Mouse (Mus musculus): ENCODE data around the gene Gm12117.

Gm12117 gene

DNA sequence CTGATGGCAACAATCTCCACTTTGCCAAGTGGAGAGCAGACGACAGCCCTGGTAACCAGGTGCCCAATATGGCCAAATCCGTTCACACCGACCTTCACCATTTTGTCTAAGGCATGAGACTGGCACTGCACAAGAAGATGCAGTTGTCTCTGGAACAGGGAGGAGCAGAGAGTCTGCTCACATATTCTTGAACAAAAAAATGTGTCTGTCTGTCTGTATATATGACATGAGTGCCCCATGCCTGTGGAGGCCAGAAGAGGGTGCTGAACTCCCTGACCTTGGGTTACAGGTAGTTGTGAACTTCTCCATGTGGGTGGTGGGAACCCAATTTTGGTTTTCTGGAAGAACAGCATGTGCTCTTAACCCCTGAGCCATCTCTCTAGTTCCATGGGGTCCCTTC lies at the start of gene Gm12117:
TSS of gene Gm12117 (minus strand) at position 101 of the 400 bp plus-strand sequence.
- no peak for DNase-seq (ENCODE audit: low read depth)

- DNase-seq (ENCODE audit: low read depth), result no peak
Observed at GRCm38 (mm10) chr11:33319006-33319611, 42.6 kb upstream of the Gm12117 start.

DNA sequence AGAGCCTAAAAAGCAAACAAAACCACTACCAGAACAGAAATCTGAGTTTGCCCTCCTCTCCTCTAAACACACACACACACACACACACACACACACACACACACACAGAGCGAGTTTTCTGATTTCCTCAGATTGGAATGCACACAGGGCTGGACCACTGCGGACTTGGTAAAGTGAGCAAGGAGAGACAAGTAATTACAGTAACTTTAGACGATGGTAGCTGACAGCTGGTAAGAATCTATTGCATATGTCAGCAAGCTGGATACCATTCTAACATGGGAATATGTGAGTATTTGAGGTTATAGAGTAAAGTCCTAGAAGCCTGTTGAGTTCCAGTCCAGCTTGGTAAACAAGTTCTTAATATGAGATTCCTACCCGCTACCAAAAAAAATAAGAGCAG lies 33.0 kb upstream of the Gm12117 start:
- DNase-seq (ENCODE audit: low read depth), result no peak

GRCm38 (mm10) chr11:33300859-33301258 lies 24.3 kb upstream of the Gm12117 start:
- DNase-seq (ENCODE audit: low read depth), result no peak

- DNase-seq (ENCODE audit: low read depth), result no peak
Observed at GRCm38 (mm10) chr11:33299371-33299770, 22.8 kb upstream of the Gm12117 start.

DNA sequence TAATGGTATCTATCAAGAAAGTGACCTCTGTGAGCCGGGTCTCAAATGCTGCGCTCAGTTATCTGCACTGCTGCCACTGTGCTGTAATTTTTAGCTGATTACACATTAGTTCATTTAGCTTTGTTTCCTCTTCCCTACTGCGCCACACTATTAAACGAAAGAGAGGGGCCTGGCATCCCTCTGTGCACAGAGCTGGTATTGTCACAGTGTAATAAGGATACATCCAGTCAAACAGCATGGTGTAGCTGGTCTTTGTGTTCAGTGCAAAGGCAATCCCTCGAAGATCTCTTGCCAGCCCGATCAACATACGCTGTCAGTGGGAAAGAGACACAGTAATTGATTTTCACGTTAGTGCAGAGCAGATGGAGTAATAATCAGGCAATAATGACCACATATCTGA lies 20.6 kb upstream of the Gm12117 start:
- DNase-seq (ENCODE audit: low read depth), result no peak

DNA sequence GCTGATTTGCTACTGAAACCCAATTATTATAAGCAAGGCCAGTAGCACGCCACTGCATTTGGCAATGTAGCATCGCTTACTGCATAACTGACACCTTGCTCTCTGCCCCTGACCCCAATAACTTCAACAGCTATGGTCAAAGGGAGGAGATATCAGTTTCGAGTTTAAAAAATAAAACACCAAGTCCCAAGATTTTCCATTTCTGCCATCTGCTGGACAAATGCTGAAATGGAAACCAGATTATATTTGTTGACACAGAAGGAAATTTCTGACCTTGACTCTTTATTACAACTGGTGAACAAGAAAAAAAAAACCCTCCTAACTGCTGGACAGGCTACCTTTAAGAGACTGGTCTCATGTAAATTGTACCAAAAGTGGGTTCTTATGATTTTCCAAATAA lies 18.9 kb upstream of the Gm12117 start:
- peak; percentile 33 for DNase-seq (ENCODE audit: low read depth)

DNA sequence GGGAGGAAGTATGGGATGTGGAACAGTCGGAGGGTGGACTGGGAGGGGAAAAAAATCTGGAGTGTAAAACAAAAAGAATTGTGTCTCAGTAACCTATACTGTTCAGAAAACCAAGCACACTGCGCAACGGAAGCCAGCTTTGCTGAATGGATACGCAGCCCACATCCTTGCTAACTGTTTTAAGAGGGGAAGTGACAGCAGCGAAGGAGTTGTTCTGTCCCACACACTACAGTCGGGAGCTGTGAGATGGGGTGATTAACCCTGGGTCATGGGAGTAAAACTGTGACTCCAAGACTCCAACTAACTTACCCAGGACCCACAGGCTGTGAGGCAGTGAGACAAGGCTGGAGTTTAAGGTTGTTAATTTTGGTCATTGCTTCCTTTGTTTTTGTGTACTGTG lies 17.5 kb upstream of the Gm12117 start:
- DNase-seq (ENCODE audit: low read depth), result no peak

DNA sequence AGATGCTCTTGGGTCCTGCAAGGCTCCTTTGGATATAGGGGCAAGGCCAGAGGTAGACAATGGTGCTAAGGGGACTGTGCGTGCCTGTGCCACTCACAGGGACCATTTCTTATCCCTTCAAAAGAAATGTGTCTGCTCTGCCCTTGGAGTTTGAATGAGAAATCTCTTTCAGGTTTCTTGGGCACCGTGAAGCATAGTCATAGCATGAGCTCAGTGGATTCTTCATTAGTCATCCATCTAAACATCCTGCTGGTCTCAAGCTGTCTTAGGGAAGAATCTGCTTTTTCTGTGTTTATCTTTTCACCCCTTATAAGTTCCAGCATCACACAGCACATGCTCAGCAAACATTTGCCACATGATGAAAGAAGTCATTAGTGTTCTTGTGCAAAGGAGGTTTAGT lies 2.0 kb upstream of the Gm12117 start:
- no peak for DNase-seq (ENCODE audit: low read depth)

DNA sequence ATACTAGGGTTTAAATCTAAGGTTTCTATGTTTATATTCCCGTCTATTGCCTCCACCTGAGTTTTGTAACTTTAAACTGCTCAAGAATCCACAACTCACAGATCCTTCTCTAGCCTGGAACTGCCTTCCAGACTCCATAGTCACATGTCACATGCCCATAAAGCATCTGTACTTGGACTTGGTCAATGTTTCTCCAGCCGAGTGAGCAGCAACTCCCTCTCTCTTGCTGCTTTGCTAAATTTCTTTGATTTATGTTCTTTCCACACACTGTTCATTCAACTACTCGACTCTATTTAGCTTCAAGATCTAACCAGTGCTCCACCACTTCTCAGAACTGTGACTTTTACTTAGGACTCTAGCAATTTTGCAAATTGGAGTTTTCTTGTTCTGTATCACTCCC lies 1.7 kb downstream of the Gm12117 start:
- DNase-seq (ENCODE audit: low read depth), result no peak

GRCm38 (mm10) chr11:33274294-33274693 lies 2.2 kb downstream of the Gm12117 start:
- DNase-seq (ENCODE audit: low read depth), result peak; percentile 58

DNA sequence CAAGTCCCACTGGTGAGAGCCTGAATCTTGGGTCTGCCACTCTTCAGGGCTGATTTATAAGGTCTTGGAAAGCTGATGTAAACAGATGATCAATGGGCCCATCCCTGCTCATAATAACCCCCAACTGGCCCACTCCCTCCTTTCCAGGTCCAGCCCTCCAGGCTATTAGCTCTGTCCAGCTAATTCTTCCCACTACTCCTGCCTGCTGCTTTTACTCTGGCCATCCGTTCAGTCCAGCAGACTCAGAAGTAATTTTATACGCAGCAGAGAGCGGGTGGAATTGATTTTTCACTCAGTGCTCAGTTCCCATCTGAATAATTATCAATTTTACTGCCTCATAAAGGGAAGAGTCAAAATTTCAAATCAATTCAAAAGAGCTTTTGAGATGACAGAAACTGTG lies 36.2 kb downstream of the Gm12117 start:
- no peak for DNase-seq (ENCODE audit: low read depth)

GRCm38 (mm10) chr11:33234134-33234533 lies 42.4 kb downstream of the Gm12117 start:
- no peak for DNase-seq (ENCODE audit: low read depth)

- no peak for DNase-seq (ENCODE audit: low read depth)
Observed at GRCm38 (mm10) chr11:33232056-33232455, 44.5 kb downstream of the Gm12117 start.

DNA sequence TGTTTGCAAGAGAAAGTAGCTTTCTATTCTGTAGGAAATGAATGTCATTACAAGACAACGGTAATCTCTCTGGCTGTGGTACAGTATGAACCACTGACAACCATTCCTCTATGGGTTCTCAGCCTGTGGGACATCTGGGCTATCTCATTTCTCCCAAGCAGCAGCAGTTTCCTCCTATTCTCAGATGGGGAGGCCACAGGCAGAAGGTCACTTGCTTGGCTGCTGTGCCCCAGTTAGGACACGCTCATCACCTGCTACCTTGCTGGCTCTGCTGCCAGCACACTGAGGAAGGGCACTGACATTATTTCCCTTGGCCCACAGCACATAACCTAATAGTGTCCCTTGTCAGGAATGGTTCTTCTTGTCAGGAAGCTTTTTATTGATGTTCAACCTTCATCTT lies 48.4 kb downstream of the Gm12117 start:
- DNase-seq (ENCODE audit: low read depth), result no peak

DNA sequence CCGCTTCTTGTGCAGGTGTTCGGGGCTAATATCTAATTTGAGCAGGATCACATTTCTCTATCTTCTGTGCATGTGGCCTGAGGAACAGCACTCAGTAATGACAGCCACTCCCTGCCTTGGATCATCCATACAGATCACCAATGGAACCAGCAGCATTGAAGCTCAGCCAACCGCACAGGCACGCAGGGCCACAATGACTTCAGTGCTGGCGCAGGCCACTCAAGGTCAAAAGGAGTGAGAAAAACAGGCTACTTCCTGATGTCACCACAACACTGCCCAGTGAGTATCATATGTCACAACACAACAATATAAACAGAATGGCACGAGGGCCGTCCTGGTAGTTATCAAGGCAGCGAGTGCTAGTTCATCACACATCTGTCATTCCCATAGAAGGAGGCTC lies 50.0 kb downstream of the Gm12117 start:
- no peak for DNase-seq (ENCODE audit: low read depth)
